Mouse (Mus musculus): ENCODE data around the gene Ccnl1. TPM values are rescaled to one million over a fixed set of nuclear protein-coding genes. Genes with fewer than 3 reads are reported as not detected.

The Ccnl1 gene
- polyA plus RNA-seq, 1 experiment from 2014 or later: 92.3 TPM

DNA sequence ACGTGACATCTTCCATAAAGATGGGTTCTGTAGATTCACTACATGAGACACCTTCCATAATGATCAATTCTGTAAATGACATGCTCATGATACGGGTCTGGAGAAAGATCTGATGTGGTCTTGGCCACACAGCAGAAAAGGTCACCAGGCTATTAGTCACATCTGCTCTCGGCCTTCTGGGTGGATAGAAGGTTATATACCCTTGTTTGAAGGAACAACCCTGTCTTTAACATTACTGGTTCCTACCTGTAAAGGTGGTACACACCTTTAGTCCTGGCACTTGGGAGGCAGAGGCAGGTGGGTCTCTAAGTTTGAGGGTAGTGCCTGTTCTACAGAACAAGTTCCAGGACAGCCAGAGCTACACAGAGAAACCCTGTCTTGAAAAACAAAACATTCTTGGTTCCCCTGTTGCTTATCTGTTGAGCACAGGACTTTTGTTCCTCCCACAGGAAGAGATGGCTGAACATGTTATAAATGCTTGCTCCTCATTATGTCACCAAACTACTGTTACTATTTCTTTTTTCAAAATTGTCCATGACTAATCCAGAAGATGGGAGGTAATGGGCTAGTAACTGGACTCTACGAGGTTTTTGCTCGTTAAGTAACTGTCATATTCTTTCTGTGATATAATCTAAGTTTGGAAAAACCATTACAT lies 2.4 kb upstream of the Ccnl1 start:
- in situ Hi-C loops (cut with MboI; ENCODE audit: low pct_unique_long_range_greater_than_20kb): loop anchor here (25.0 kb wide), 1 partner anchor 1027 kb away; the partner anchor contains the start of genes Rsrc1 and Shox2
- ATAC-seq: no peak
- H3K27me3 ChIP-seq: no peaks in the 10 kb centered on the region
- CTCF ChIA-PET: interaction anchor here (1.8 to 2.2 kb wide), 4 partner anchors 15 to 31 kb away, joined by 6 to 12 read pairs (median 9); no protein-coding TSS in a partner anchor
- no peak for DNase-seq (ENCODE audit: low read depth, low spot score)
- POLR2A ChIA-PET: interaction anchor here (0.6 kb wide), 1 partner anchor 87 kb away, joined by 7 read pairs; no protein-coding TSS in a partner anchor
- no peak for TF ChIP-seq CTCF (IDR thresholded peaks at IDR 0.05)

DNA sequence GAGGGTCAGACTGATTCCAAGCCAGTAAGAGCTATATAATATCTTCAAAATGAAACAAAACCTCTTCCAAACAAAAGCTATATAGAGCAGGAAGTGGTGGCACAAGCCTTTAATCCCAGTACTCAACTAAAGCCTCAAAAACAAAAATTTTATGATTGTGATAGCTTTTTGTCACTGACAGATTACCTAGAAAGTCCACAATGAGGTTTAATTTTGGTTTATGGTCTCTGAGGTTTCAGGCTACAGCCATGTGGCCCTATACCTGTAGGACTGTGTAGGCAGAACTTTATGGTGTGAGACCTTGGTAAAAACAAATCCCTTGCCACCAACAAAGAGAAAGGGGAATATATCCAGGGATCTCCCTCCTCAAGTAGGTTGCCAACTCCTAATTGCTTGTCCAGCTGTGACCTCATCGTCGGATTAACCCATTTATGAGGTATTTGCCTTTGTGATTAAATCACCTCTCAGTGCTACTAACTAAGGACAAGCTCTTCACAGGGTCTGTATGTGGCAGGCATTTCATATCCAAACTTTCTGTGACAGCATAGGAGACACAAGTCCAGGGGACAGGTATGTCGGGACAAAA lies 1.5 kb upstream of the Ccnl1 start:
- DNase-seq (ENCODE audit: low read depth, low spot score) (no peak), ATAC-seq (no peak)
- TF ChIP-seq CTCF (IDR thresholded peaks at IDR 0.05): no peak
- ChIA-PET POLR2A (interaction anchor here (0.6 to 3.3 kb wide), 5 partner anchors 11 to 32 kb away, joined by 3 to 46 read pairs (median 5); no protein-coding TSS in a partner anchor), CTCF (interaction anchor here (1.1 to 2.2 kb wide), 10 partner anchors 8 to 32 kb away, joined by 3 to 12 read pairs (median 6); no protein-coding TSS in a partner anchor)
- in situ Hi-C loops (cut with MboI; ENCODE audit: low pct_unique_long_range_greater_than_20kb): loop anchor here (25.0 kb wide), 1 partner anchor 1028 kb away; the partner anchor contains the start of genes Rsrc1 and Shox2
- H3K27me3 ChIP-seq: no peaks in the 10 kb centered on the region

DNA sequence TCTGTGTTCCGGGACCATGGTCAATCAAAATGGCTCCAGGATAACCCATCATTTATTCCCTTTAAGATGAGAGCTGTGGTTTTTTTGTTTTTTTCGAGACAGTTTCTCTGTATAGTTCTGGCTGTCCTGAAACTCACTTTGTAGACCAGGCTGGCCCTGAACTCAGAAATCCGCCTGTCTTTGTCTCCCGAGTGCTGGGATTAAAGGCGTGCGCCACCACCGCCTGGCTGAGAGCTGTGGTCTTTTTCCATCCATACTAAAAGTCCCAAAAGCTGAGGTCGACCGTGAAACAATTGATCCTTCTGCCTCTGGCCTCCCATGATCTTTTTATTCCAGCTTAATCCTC lies 764 bp upstream of the Ccnl1 start:
- TF ChIP-seq CTCF (IDR thresholded peaks at IDR 0.05): no peak
- ATAC-seq: no peak
- CTCF ChIA-PET: interaction anchor here (1.1 to 2.2 kb wide), 10 partner anchors 8 to 32 kb away, joined by 3 to 12 read pairs (median 6); no protein-coding TSS in a partner anchor
- in situ Hi-C loops (cut with MboI; ENCODE audit: low pct_unique_long_range_greater_than_20kb): loop anchor here (25.0 kb wide), 1 partner anchor 1028 kb away; the partner anchor contains the start of genes Rsrc1 and Shox2
- no peaks in the 10 kb centered on the region for H3K27me3 ChIP-seq
- POLR2A ChIA-PET: interaction anchor here (0.6 to 3.3 kb wide), 7 partner anchors 12 to 324 kb away, joined by 3 to 46 read pairs (median 4); no protein-coding TSS in a partner anchor
- no peak for DNase-seq (ENCODE audit: low read depth, low spot score)

GRCm38 (mm10) chr3:65957271-65958101 lies 563 bp downstream of the Ccnl1 start:
- peak; percentile 48 for TF ChIP-seq CTCF (IDR thresholded peaks at IDR 0.05)
- POLR2A ChIA-PET: interaction anchor here (1.0 to 3.3 kb wide), 9 partner anchors 8 to 323 kb away, joined by 3 to 46 read pairs (median 5); no protein-coding TSS in a partner anchor
- H3K27me3 ChIP-seq: no peaks in the 10 kb centered on the region
- in situ Hi-C loops (cut with MboI; ENCODE audit: low pct_unique_long_range_greater_than_20kb): loop anchor here (25.0 kb wide), 1 partner anchor 1030 kb away; the partner anchor contains the start of genes Rsrc1 and Shox2
- CTCF ChIA-PET: interaction anchor here (0.7 to 6.8 kb wide), 4 partner anchors 12 to 28 kb away, joined by 3 to 33 read pairs (median 5); no protein-coding TSS in a partner anchor
- ATAC-seq (peak; percentile 77), DNase-seq (ENCODE audit: low read depth, low spot score) (no peak)

- in situ Hi-C loops (cut with MboI; ENCODE audit: low pct_unique_long_range_greater_than_20kb): loop anchor here (25.0 kb wide), 1 partner anchor 1033 kb away; the partner anchor contains the start of genes Rsrc1 and Shox2
- DNase-seq (ENCODE audit: low read depth, low spot score): no peak
- TF ChIP-seq CTCF (IDR thresholded peaks at IDR 0.05): no peak
- CTCF ChIA-PET: interaction anchor here (1.5 to 6.8 kb wide), 6 partner anchors 8 to 38 kb away, joined by 3 to 33 read pairs (median 8); no protein-coding TSS in a partner anchor
- POLR2A ChIA-PET: interaction anchor here (1.4 to 1.6 kb wide), 2 partner anchors 16 to 36 kb away, joined by 3 read pairs; no protein-coding TSS in a partner anchor
- ATAC-seq: no peak
- no peaks in the 10 kb centered on the region for H3K27me3 ChIP-seq
Measured at GRCm38 (mm10) chr3:65954499-65955391, 3.3 kb downstream of the Ccnl1 start.

DNA sequence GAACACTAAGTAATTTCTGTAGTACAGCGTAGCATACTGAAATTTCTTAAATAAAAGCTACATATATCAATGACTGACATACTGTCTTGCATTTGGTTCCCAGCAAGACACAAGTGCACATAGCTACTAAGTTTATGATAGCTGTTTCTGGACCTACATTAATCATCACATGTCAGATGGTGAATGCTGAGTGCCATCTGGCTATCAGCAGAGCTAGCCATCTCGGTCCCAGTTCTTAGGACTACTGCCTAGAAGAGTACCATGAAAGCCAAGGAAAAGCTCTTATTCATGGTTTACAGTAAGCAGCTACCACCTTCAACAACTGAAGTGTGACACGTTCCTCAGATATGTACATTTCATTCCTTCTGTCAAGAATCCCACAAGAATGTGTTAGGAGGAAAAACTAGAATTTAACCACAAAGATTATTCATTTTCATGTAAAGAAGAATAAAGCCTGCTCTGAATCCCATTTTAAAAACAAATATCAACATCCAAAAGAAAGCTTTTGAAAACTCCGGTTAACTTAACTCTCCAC lies 7.2 kb downstream of the Ccnl1 start:
- ChIA-PET POLR2A (interaction anchor here (0.8 kb wide), 1 partner anchor 40 kb away, joined by 4 read pairs; no protein-coding TSS in a partner anchor), CTCF (interaction anchor here (1.5 to 6.8 kb wide), 5 partner anchors 12 to 39 kb away, joined by 4 to 33 read pairs (median 11); no protein-coding TSS in a partner anchor)
- TF ChIP-seq CTCF (IDR thresholded peaks at IDR 0.05): no peak
- no peaks in the 10 kb centered on the region for H3K27me3 ChIP-seq
- in situ Hi-C loops (cut with MboI; ENCODE audit: low pct_unique_long_range_greater_than_20kb): loop anchor here (25.0 kb wide), 1 partner anchor 1036 kb away; the partner anchor contains the start of genes Rsrc1 and Shox2
- no peak for DNase-seq (ENCODE audit: low read depth, low spot score)
- ATAC-seq: no peak

DNA sequence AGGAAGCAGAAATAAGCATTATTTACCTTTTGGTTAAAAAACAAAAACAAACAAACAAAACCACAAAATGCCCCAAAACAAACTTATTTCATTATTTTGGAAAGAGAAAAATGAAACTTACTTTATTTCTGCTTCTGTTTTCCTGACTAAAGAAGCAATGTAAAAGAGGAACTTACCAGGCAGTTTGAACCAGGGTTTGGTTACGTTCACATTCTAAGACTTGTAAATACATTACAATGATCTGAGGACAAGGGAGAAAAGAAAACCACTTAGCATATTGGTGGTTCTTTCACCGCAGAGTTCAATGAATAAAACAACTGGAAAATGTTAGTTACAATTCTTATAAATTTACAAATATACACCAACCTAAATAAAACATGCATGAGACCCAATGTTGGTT lies 7.7 kb downstream of the Ccnl1 start:
- in situ Hi-C loops (cut with MboI; ENCODE audit: low pct_unique_long_range_greater_than_20kb): loop anchor here (25.0 kb wide), 1 partner anchor 1037 kb away; the partner anchor contains the start of genes Rsrc1 and Shox2
- ATAC-seq (no peak), DNase-seq (ENCODE audit: low read depth, low spot score) (no peak)
- H3K27me3 ChIP-seq: no peaks in the 10 kb centered on the region
- CTCF ChIA-PET: interaction anchor here (1.5 to 6.8 kb wide), 2 partner anchors 12 to 21 kb away, joined by 5 to 33 read pairs; no protein-coding TSS in a partner anchor
- TF ChIP-seq CTCF (IDR thresholded peaks at IDR 0.05): no peak
- POLR2A ChIA-PET: interaction anchor here (0.7 to 1.7 kb wide), 2 partner anchors 7 to 410 kb away, joined by 3 to 5 read pairs; partner anchors contain the start of gene Ccnl1

DNA sequence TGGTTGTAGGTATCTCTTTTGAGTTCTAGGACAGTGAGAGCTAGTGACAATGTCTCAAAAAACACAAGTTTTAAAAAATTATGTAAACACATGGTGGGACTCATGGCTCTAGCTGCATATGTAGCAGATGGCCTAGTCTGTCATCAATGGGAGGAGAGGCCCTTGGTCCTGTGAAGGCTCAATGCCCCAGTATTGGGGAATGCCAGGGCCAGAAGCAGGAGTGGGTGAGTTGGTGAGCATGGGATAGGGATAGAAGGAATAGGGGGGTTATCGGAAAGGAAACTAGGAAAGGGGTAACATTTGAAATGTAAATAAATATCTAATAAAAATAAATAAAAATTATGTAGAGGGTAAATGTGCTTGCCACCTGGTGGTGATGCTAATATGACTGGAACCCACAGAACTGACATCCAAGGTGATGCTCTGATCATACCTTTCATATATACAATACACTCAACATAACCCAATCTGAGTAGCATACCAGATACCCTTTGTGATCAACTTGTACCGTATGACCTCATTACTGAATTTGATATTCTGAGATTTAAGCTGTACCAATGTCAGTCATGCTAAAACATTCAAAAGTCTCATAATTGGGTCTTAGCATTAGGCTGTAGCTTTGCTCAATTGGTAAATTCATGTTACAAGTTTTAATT lies 12.6 kb downstream of the Ccnl1 start:
- DNase-seq (ENCODE audit: low read depth, low spot score): no peak
- no peaks in the 10 kb centered on the region for H3K27me3 ChIP-seq
- ChIA-PET POLR2A (interaction anchor here (0.7 to 1.3 kb wide), 3 partner anchors 12 to 16 kb away, joined by 4 to 9 read pairs (median 8); partner anchors contain the start of gene Ccnl1), CTCF (interaction anchor here (0.9 to 2.2 kb wide), 4 partner anchors 8 to 15 kb away, joined by 3 to 10 read pairs (median 5); no protein-coding TSS in a partner anchor)
- TF ChIP-seq CTCF (IDR thresholded peaks at IDR 0.05): peak; percentile 24
- in situ Hi-C loops (cut with MboI; ENCODE audit: low pct_unique_long_range_greater_than_20kb): loop anchor here (25.0 kb wide), 1 partner anchor 1958 kb away; the partner anchor contains the start of gene Gmps
- no peak for ATAC-seq
